Mouse (Mus musculus): ENCODE results near the gene Gm6583.

Gm6583 gene

GRCm38 (mm10) chr5:112367338-112367737 lies 11.5 kb upstream of the Gm6583 start:
- DNase-seq: no peak

DNA sequence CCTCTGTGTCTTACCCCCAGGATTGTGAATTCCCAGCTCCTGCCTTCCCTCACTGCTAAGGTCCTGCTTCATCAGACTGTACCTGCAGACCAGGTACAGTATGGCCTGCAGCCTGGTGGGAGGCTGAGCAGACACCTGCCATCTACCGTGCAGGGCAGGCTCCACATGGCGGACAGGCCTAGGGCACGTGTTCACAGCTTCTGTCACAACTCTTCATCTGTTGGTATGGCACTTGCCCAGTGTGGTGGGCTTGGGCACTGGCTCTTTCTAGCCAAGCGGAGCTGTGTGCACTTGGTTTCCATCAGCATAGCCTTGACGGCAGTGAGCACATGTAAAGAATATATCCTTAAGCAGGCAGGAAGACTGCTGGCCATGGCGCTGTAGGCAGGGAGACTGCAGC lies 11.0 kb upstream of the Gm6583 start:
- DNase-seq: no peak

GRCm38 (mm10) chr5:112364184-112364797 lies 8.5 kb upstream of the Gm6583 start:
- DNase-seq: no peak

GRCm38 (mm10) chr5:112360077-112360476 lies 4.2 kb upstream of the Gm6583 start:
- no peak for DNase-seq

DNA sequence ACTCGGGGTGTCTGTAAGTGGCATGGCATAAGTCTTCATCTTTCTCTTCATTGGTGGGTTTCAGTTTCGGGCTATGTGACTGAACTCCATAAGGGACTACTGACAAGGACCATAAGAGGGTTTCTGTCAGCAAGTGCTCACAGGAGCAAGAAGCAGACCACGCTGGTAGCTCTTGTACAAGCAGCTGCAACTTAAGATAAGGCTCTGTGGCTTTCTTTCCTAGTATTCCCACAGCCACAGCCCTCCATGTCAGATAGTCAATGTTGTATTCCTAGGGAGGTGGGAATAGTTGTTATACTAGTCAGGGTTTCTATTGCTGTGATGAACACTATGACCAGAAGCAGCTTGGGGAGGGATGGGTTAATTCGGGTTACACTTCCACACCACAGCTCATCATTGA lies 3.7 kb upstream of the Gm6583 start:
- no peak for DNase-seq

DNA sequence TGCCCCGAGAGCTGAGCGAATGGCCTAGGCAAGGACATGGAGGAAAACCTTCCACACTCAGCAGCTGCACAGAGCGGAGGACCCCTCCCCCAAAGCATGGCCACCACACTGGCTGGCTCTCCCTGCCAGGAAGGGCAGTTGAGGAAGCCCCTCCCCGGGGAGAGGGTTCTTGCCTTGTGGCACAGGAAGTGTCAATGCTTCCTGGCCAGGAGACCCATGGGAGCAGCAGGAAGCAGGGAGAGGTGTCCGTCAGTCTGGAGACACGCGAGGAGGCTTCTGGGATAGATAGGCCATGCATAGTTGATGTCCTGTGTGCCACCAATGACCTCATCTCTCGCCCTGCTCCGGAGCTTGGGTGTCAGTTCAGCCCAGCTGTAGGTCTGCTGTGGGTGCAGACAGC lies 489 bp upstream of the Gm6583 start:
- DNase-seq: peak; percentile 67

GRCm38 (mm10) chr5:112355493-112355892 lies 340 bp downstream of the Gm6583 start:
- no peak for DNase-seq

DNA sequence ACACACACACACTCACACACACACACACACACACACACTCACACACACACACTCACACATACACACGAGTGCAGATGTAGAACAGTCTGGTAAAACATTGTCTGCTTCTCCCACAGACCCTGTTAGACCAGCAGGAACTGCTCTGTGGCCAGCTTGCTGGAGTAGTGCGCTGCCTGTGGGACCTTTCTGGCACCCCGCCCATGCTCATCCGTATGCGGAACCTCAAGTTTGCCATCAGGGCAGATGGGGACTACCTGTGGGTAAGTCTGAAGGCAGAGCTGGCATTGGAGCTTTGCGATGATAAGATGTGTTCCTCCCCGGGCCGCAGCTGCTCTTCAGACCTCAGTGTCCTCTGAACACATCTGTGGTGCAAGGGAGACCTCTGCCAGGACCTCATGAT lies 6.7 kb downstream of the Gm6583 start:
- no peak for DNase-seq

- DNase-seq: no peak
Measured at GRCm38 (mm10) chr5:112346211-112346965, 9.4 kb downstream of the Gm6583 start.

GRCm38 (mm10) chr5:112344092-112344960 lies 11.5 kb downstream of the Gm6583 start:
- no peak for DNase-seq

DNA sequence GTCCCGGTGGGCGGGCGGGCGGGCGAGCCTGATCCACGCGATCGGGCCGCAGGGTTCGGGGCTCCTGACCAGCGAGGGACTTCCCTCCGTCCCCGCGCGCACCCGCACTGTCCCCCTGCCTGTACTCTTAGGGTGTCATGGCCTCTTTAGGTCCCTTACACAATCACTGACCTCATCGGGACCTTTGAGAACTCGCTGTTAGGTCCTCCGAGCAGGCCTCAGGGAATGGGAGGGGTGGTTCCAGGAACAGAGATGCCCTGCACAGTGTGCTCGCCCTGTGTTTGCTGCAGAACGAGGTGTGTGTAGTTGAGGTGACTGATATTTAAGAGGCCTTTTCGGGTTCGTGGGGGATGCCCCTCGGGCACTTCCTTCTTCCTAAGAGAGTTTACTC lies 12.6 kb downstream of the Gm6583 start:
- DNase-seq: no peak

GRCm38 (mm10) chr5:112342463-112343204 lies 13.2 kb downstream of the Gm6583 start, which contains the start of the genes Srrd and Hps4:
Srrd (minus strand) TSS chr5:112343040.
Hps4 (plus strand) TSS chr5:112343083.
- peak; percentile 86 for DNase-seq

DNA sequence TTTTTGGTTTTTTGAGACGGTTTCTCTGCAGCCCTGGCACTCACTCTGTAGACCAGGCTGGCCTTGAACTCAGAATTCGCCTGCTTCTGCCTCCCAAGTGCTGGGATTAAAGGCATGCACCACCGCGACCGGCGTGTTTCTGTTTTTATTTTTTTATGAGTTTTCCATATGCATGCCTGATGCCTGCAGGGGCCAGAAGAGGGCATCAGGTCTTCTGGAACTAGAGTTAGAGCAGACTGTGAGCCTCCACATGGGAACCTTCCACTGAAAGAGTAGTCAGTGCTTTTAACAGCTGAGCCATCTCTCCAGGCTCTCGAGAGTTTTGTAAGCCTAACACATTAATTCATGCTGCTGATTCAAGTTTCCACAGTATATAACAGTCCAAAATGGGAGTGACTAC lies 16.6 kb downstream of the Gm6583 start:
- DNase-seq: no peak

GRCm38 (mm10) chr5:112337004-112337403 lies 18.8 kb downstream of the Gm6583 start:
- DNase-seq: no peak

DNA sequence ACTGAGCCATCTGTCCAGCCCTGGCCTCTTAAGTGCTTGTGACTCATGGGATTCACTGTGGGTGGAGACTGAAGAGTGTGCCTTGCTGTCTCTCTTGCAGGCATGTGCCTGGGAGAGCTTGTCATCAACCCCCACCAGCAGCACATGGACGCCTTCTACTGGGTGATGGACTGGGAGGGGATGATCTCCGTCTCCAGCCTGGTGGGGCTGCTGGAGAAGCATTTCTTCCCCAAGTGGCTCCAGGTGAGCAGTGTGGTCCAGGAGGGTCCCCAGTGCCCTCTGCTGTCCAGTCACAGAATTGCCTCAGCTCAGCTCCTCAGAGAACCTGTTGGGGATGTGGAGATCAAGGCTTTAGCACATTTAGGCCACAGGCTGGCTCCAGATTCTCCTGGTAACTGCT lies 20.4 kb downstream of the Gm6583 start:
- peak; percentile 62 for DNase-seq

DNA sequence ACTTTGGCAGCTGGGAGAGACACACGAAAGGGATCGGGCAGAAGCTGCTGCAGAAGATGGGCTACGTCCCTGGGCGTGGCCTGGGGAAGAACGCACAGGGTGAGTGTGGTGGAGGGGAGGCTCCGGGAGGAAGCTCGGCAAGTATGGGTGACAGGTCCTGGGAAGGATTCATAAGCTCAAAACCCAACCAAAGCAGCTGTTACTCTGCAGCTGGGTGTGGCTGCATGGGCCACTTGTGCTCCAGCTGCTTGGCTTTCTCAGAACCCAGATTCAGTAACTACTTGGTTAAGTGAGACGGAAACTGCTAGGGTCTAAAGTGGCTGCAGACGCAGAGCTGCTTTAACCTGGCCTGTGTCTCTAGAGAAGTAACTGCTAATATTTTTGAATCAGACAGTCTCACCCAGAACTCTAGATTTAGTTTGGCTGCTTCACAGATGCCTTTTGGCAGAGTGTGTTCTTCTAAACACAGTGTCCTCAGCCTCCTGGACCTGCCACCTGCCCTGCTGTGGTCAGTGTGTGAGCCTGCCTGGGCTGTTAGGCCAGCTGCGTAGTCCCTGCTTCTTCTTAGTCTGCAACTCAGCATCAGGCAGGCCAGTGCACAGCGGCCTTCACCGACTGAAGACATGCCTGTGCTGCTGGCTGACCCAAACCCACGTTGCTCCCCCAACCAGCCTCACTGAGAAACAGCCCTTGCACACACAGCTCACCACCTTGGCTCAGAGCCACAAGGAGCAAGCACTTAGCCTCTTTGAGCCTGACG lies 25.8 kb downstream of the Gm6583 start:
- DNase-seq: no peak

DNA sequence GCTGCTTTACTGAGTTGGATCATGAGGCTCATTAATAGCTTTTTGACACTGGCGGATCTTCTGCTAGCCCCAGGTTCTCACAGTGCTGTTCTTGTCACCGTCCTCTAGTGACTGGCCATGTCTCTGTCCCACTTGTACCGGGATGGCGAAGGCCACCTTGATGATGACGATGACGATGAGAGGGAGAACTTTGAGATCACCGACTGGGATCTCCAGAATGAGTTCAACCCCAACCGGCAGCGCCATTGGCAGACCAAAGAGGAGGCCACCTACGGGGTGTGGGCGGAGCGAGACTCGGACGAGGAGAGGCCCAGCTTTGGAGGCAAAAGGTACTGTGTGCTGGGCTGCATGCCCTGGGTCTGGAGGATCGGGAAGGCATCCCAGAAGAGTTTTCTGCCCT lies 28.0 kb downstream of the Gm6583 start:
- DNase-seq: no peak

DNA sequence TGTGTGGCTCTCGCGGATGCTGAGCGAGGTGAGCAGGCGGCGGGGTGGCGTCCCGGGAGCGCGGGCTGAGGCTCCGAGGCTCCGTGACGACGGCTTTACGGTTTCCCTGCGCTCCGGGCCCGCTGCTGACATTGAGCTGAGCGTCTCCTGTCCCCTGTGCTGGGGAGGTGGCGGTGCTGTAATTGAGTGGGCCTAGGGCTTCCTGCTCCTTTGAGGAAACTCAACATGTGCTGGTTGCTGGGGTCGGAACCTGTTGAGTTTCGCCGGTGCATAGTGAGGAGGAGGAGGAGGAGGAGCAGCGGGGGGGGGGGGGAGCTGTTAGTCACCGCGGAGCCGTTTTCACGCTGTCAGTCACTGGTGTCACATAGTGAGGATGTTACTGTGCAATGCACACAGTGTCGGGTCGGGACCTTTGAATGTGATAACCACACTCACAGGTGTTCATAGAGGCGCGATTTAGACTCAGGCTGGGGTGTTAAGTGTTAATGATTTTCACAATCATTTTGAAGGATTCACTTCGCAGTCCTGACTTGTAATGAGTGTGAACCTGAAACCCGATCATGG lies 29.3 kb downstream of the Gm6583 start:
- DNase-seq: no peak

DNA sequence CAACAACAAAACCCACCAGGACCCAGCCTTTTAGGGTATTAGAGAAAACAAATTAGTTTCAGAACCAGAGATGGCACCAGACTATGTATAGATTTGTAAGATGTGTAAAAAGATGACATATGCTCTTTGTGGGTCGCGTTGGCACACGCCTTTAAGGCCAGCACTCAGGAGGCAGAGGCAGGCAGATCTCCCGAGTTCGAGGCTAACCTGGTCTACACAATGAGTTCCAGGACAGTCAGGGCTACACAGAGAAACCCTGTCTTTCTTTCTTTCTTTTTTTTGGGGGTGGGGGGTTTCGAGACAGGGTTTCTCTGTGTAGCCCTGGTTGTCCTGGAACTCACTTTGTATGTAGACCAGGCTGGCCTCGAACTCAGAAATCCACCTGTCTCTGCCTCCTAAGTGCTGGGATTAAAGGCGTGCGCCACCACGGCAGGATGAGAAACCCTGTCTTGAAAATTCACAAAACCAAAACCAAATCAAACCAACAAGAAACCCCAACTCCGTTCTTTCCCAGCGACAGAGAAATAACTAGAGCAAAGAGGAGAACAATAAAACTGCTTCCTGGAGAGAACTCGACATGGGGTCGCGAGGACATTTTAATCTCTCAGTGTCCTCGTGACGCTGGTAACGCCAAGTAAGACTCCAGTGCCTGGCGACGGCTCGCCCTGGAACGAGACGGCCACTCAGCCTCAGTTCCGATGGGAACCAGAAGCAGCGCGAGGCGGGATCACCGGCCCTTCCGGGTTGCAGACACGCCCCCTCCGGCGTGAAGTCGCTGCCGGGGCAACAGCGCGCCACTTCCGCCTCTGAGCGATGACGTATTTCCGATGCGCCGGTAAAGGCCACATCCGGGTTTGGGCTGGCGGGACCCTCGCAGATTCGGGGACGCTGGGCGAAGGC lies 30.0 kb downstream of the Gm6583 start, which contains the start of gene Tfip11:
Gene Tfip11 (plus strand): TSS at position 813 of the 900 bp plus-strand sequence.
- peak; percentile 98 for DNase-seq

Measured in lung, postnatal 10 days (tissue).